Mouse (Mus musculus): ENCODE data around the gene Snx21. TPM values are rescaled to one million over a fixed set of nuclear protein-coding genes. Genes with fewer than 3 reads are reported as not detected.

Snx21 gene
- total and polyA plus RNA-seq, 3 experiments = 3.8 to 7.7 TPM; not detected in 1

DNA sequence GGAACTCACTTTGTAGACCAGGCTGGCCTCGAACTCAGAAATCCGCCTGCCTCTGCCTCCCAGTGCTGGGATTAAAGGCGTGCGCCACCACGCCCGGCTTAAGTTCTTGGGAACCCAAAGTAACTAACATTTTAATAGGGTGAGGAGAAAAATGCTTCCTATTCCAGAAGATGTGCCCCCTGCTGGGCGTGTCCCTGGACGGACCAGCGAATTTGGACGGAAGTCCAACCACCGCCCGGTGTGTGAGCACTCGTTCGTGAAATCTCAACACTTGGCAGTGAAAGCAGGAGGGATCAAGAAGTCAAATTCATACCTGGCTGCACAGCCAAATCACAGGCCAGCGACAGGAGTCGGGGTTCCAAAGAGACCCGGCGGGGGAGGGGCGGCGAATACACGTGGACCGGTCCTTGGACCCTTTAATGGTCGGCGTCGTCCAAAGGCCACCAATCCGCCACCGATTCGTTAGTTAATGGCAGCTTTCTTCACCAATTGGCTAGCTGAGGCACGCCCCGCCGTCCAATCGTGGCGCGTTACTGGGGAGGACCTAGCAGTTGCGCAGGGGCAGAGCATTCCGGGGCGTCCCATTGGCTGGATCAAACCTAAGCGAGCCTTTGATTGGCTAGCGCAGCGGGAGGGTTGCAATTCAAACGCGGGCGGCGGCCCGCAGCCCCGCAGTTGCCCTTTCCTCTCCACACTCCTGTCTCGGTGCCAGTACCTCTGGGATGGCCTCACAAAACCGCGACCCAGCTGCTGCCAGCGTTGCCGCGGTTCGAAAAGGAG, 16.2 kb upstream of the Snx21 start, which contains the start of gene Ube2c (continued):
- TF ChIP-seq MYB (IDR thresholded peaks at IDR 0.05; ENCODE audit: low read depth, low read length) (no peak), MYC (IDR thresholded peaks at IDR 0.05; ENCODE audit: low read depth, low read length) (peak; percentile 98), POLR2AphosphoS5 (IDR thresholded peaks at IDR 0.05; ENCODE audit: borderline replicate concordance, low read depth, low read length) (no peak), ETS1 (IDR thresholded peaks at IDR 0.05; ENCODE audit: low read depth, low read length) (peak; percentile 12; the same call in 1 of the 2 replicates), POLR2AphosphoS2 (IDR thresholded peaks at IDR 0.05; ENCODE audit: low read length) (peak; percentile 84), ZNF384 (IDR thresholded peaks at IDR 0.05; ENCODE audit: low read depth, low read length) (no peak), E2F4 (IDR thresholded peaks at IDR 0.05; ENCODE audit: borderline replicate concordance, low read depth, low read length) (peak; percentile 70; the same call in 1 of the 2 replicates), MAFK (IDR thresholded peaks at IDR 0.05; ENCODE audit: borderline replicate concordance, low read depth, low read length) (no peak), MAX (IDR thresholded peaks at IDR 0.05; ENCODE audit: low read length) (peak; percentile 97), ELF1 (IDR thresholded peaks at IDR 0.05; ENCODE audit: low read depth, low read length) (0 out of 2 replicates have a peak, but pooled peaks have one; percentile 12), TCF12 (IDR thresholded peaks at IDR 0.05; ENCODE audit: low read depth, low read length) (peak; percentile 43; the same call in 1 of the 2 replicates), MEF2A (IDR thresholded peaks at IDR 0.05; ENCODE audit: extremely low read depth, insufficient replicate concordance, low read depth, low read length, poor library complexity, severe bottlenecking) (no peak), UBTF (IDR thresholded peaks at IDR 0.05; ENCODE audit: borderline replicate concordance, insufficient read depth, low read depth, low read length) (no peak), CHD2 (IDR thresholded peaks at IDR 0.05; ENCODE audit: low read length) (peak; percentile 95), GATA1 (IDR thresholded peaks at IDR 0.05; ENCODE audit: low read depth, low read length) (no peak), BHLHE40 (IDR thresholded peaks at IDR 0.05; ENCODE audit: borderline replicate concordance, low read depth, low read length) (no peak), EP300 (IDR thresholded peaks at IDR 0.05; ENCODE audit: low read depth in 1 of 2, low read length in 2 of 2) (no peak)

DNA sequence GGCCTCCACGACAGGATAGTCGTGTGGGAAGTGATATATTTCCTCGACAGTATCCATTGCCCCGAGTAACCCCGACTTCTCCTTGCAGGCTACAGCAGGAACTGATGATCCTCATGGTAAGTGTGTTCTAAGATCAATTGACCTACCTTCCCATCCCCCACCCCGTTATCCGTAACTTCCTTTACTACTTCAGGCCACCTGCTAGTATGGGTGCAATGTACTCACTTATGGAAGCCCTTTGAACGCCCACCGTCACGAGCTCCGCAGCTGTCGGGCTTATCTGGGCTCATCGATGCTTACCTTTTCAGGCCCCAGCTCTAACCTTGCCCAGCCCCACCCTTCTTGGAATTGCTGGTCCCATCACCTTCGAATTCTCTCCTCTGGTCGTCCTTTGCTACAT, 15.3 kb upstream of the Snx21 start:
- Histone ChIP-seq H3K36me3 (ENCODE audit: control insufficient read depth in 1 of 2, insufficient read depth in 2 of 2, low read length in 2 of 2) (peaks cover 2 to 27% of the 10 kb centered on the region in 2 experiments), H3K4me1 (ENCODE audit: control insufficient read depth in 1 of 2, insufficient read depth in 2 of 2, low read length in 2 of 2) (peaks cover 3 to 29% of the 10 kb centered on the region in 2 experiments; a peak in 3 of 4 replicates), H3K27me3 (ENCODE audit: control insufficient read depth in 1 of 2, insufficient read depth in 2 of 2, low read length in 2 of 2) (no peaks in the 10 kb centered on the region)

More for the DNA sequence above, 15.3 kb upstream of the Snx21 start:
- Histone ChIP-seq H3K9me3 (replicated peaks; ENCODE audit: insufficient read depth, low read length) (no peaks in the 10 kb centered on the region), H3K9ac (ENCODE audit: control insufficient read depth, low read depth, low read length, poor library complexity, severe bottlenecking) (peak overlapping the region; percentile 96), H3K4me3 (ENCODE audit: control insufficient read depth in 1 of 2, insufficient read depth in 1 of 2, low read depth in 2 of 2, low read length in 2 of 2) (peak overlapping the region; percentile 81 to 94), H3K27ac (ENCODE audit: control insufficient read depth, low read depth, low read length) (peak overlapping the region; percentile 83), H3K79me2 (ENCODE audit: control insufficient read depth, insufficient read depth, low read length, poor library complexity) (peaks cover 24% of the 10 kb centered on the region)
- peak; percentile 68 for DNase-seq (ENCODE audit: low read depth, low spot score)
- TF ChIP-seq MYC (IDR thresholded peaks at IDR 0.05; ENCODE audit: low read depth, low read length) (peak; percentile 53), ZNF384 (IDR thresholded peaks at IDR 0.05; ENCODE audit: low read depth, low read length) (no peak), CHD1 (IDR thresholded peaks at IDR 0.05; ENCODE audit: low read depth, low read length) (peak; percentile 76; the same call in 1 of the 2 replicates), POLR2A (IDR thresholded peaks at IDR 0.05; ENCODE audit: control insufficient read depth in 1 of 2, insufficient read depth in 1 of 2, low read depth in 1 of 2, low read length in 2 of 2, poor library complexity in 1 of 2) (peak in 1 of 2 experiments; percentile 30; a peak in 2 of 4 replicates), TBP (IDR thresholded peaks at IDR 0.05; ENCODE audit: low read depth, low read length) (0 out of 2 replicates have a peak, but pooled peaks have one; percentile 26), HCFC1 (IDR thresholded peaks at IDR 0.05; ENCODE audit: low read depth, low read length) (no peak)
